Mouse (Mus musculus): ENCODE measurements around the gene Mrps18a.

Gene Mrps18a

GRCm38 (mm10) chr17:46110402-46111289, at the start of gene Mrps18a:
Mrps18a (plus strand) TSS chr17:46110986.
- peak; percentile 52 to 71 for DNase-seq (ENCODE audit: low read depth in 1 of 2, low spot score in 2 of 2)

- no peak for DNase-seq (ENCODE audit: low read depth in 1 of 2, low spot score in 2 of 2)
Observed at GRCm38 (mm10) chr17:46063283-46063973, 47.4 kb upstream of the Mrps18a start.

GRCm38 (mm10) chr17:46063974-46064312, 46.8 kb upstream of the Mrps18a start:
- no peak for DNase-seq (ENCODE audit: low read depth in 1 of 2, low spot score in 2 of 2)

- peak in 1 of 2 experiments; percentile 17 for DNase-seq (ENCODE audit: low read depth in 1 of 2, low spot score in 2 of 2)
Observed at GRCm38 (mm10) chr17:46070046-46070445, 40.7 kb upstream of the Mrps18a start.

- no peak for DNase-seq (ENCODE audit: low read depth in 1 of 2, low spot score in 2 of 2)
Observed at GRCm38 (mm10) chr17:46071531-46071930, 39.3 kb upstream of the Mrps18a start.

- DNase-seq (ENCODE audit: low read depth in 1 of 2, low spot score in 2 of 2) = peak; percentile 95 to 97
Observed at GRCm38 (mm10) chr17:46073730-46074301, 37.0 kb upstream of the Mrps18a start.

GRCm38 (mm10) chr17:46074398-46075115, 36.2 kb upstream of the Mrps18a start:
- no peak for DNase-seq (ENCODE audit: low read depth in 1 of 2, low spot score in 2 of 2)

GRCm38 (mm10) chr17:46075116-46075485, 35.7 kb upstream of the Mrps18a start:
- no peak for DNase-seq (ENCODE audit: low read depth in 1 of 2, low spot score in 2 of 2)

GRCm38 (mm10) chr17:46075551-46076259, 35.1 kb upstream of the Mrps18a start:
- DNase-seq (ENCODE audit: low read depth in 1 of 2, low spot score in 2 of 2) = no peak

GRCm38 (mm10) chr17:46076260-46076551, 34.6 kb upstream of the Mrps18a start:
- no peak for DNase-seq (ENCODE audit: low read depth in 1 of 2, low spot score in 2 of 2)

- DNase-seq (ENCODE audit: low read depth in 1 of 2, low spot score in 2 of 2) = no peak
Observed at GRCm38 (mm10) chr17:46077921-46078534, 32.8 kb upstream of the Mrps18a start.

GRCm38 (mm10) chr17:46079037-46079436, 31.7 kb upstream of the Mrps18a start:
- no peak for DNase-seq (ENCODE audit: low read depth in 1 of 2, low spot score in 2 of 2)

GRCm38 (mm10) chr17:46080388-46080787, 30.4 kb upstream of the Mrps18a start:
- DNase-seq (ENCODE audit: low read depth in 1 of 2, low spot score in 2 of 2) = no peak

- no peak for DNase-seq (ENCODE audit: low read depth in 1 of 2, low spot score in 2 of 2)
Observed at GRCm38 (mm10) chr17:46081042-46081441, 29.7 kb upstream of the Mrps18a start.

- no peak for DNase-seq (ENCODE audit: low read depth in 1 of 2, low spot score in 2 of 2)
Observed at GRCm38 (mm10) chr17:46081657-46082056, 29.1 kb upstream of the Mrps18a start.

GRCm38 (mm10) chr17:46083381-46083780, 27.4 kb upstream of the Mrps18a start:
- no peak for DNase-seq (ENCODE audit: low read depth in 1 of 2, low spot score in 2 of 2)

- DNase-seq (ENCODE audit: low read depth in 1 of 2, low spot score in 2 of 2) = no peak
Observed at GRCm38 (mm10) chr17:46084091-46084501, 26.7 kb upstream of the Mrps18a start.

- DNase-seq (ENCODE audit: low read depth in 1 of 2, low spot score in 2 of 2) = no peak
Observed at GRCm38 (mm10) chr17:46086341-46086870, 24.4 kb upstream of the Mrps18a start.

- DNase-seq (ENCODE audit: low read depth in 1 of 2, low spot score in 2 of 2) = no peak
Observed at GRCm38 (mm10) chr17:46091351-46091750, 19.4 kb upstream of the Mrps18a start.

- DNase-seq (ENCODE audit: low read depth in 1 of 2, low spot score in 2 of 2) = no peak
Observed at GRCm38 (mm10) chr17:46091899-46092298, 18.9 kb upstream of the Mrps18a start.
